Mouse (Mus musculus) MEL (cell line): Measurements from ENCODE around the gene Cttnbp2. TPM values are rescaled to one million over a fixed set of nuclear protein-coding genes. Genes with fewer than 3 reads are reported as not detected.

Experiments
- DNase-seq: peaks from one replicate; pipeline ENCODE4 v3.0.0; 2011; ENCODE audit warnings: low read depth, low spot score
- H3K27ac ChIP-seq: 2 replicates; pipeline ENCODE4 v1.5.1; 2012; ENCODE audit warnings: low read depth, mild to moderate bottlenecking, control low read depth, low read length, moderate library complexity; ENCODE audit not compliant: control insufficient read depth
- H3K27me3 ChIP-seq, 2 experiments: fragments of 150-350 bp in 1 of 2; sonication (generic) in 1 of 2; 2 replicates each; pipeline ENCODE4 v1.6.1; 2012; ENCODE audit warnings: low read length in 2 of 2, mild to moderate bottlenecking in 2 of 2, improper control_type of control experiment in 1 of 2, moderate library complexity in 1 of 2; ENCODE audit not compliant: insufficient read depth in 2 of 2, control insufficient read depth in 1 of 2
- H3K36me3 ChIP-seq, 2 experiments: 2 replicates each; pipeline ENCODE4 v1.6.1; 2012 to 2014; ENCODE audit warnings: low read length in 2 of 2, improper control_type of control experiment in 1 of 2, inconsistent platforms in 1 of 2, mild to moderate bottlenecking in 1 of 2; ENCODE audit not compliant: insufficient read depth in 2 of 2, control insufficient read depth in 1 of 2
- H3K4me1 ChIP-seq, 2 experiments: fragments of 150-350 bp in 1 of 2; sonication (generic) in 1 of 2; 2 replicates each; pipeline ENCODE4 v1.6.1; 2012; ENCODE audit warnings: low read length in 2 of 2, improper control_type of control experiment in 1 of 2, mild to moderate bottlenecking in 1 of 2; ENCODE audit not compliant: insufficient read depth in 2 of 2, control insufficient read depth in 1 of 2
- H3K4me3 ChIP-seq, 2 experiments: fragments of 150-350 bp in 1 of 2; sonication (generic) in 1 of 2; 2 replicates each; pipeline ENCODE4 v1.5.1; 2012; ENCODE audit warnings: low read depth in 2 of 2, low read length in 2 of 2, mild to moderate bottlenecking in 2 of 2, moderate library complexity in 2 of 2, control low read depth in 1 of 2, improper control_type of control experiment in 1 of 2; ENCODE audit not compliant: control insufficient read depth in 1 of 2, insufficient read depth in 1 of 2
- H3K79me2 ChIP-seq: 2 replicates; pipeline ENCODE4 v1.6.1; 2012; ENCODE audit warnings: mild to moderate bottlenecking, low read length, moderate library complexity; ENCODE audit not compliant: control insufficient read depth, poor library complexity, insufficient read depth
- H3K9ac ChIP-seq: 2 replicates; pipeline ENCODE4 v1.6.1; 2012; ENCODE audit warnings: low read depth, mild to moderate bottlenecking, control low read depth, low read length, moderate library complexity; ENCODE audit not compliant: control insufficient read depth, poor library complexity, severe bottlenecking
- H3K9me3 ChIP-seq: fragments of 150-350 bp; sonication (generic); replicated peaks from 2 replicates; pipeline ENCODE4 v1.6.1; 2012; ENCODE audit warnings: mild to moderate bottlenecking, low read length, improper control_type of control experiment, moderate library complexity; ENCODE audit not compliant: insufficient read depth
- CHD1 ChIP-seq: IDR thresholded peaks from 2 replicates; pipeline ENCODE4 v1.6.1; 2012; ENCODE audit warnings: low read depth, mild to moderate bottlenecking, inconsistent platforms, low read length, improper control_type of control experiment
- CHD2 ChIP-seq: IDR thresholded peaks from 2 replicates; pipeline ENCODE4 v1.6.1; 2011; ENCODE audit warnings: low read length, improper control_type of control experiment
- E2F4 ChIP-seq: IDR thresholded peaks from 2 replicates; pipeline ENCODE4 v1.6.1; 2011; ENCODE audit warnings: low read depth, low read length, improper control_type of control experiment, borderline replicate concordance
- ELF1 ChIP-seq: IDR thresholded peaks from 2 replicates; pipeline ENCODE4 v1.6.1; 2014; ENCODE audit warnings: low read depth, mild to moderate bottlenecking, inconsistent platforms, low read length, improper control_type of control experiment, moderate library complexity
- EP300 ChIP-seq, 2 experiments: IDR thresholded peaks; 2 replicates each; pipeline ENCODE4 v1.6.1; 2011; ENCODE audit warnings: improper control_type of control experiment in 2 of 2, low read length in 2 of 2, low read depth in 1 of 2, mild to moderate bottlenecking in 1 of 2
- HCFC1 ChIP-seq: IDR thresholded peaks from 2 replicates; pipeline ENCODE4 v1.6.1; 2012; ENCODE audit warnings: low read depth, mild to moderate bottlenecking, inconsistent platforms, low read length, improper control_type of control experiment, moderate library complexity
- JUND ChIP-seq: IDR thresholded peaks from 2 replicates; pipeline ENCODE4 v1.6.1; 2011; ENCODE audit warnings: low read depth, mild to moderate bottlenecking, improper control_type of control experiment, low read length
- MAZ ChIP-seq: IDR thresholded peaks from 2 replicates; pipeline ENCODE4 v1.6.1; 2012; ENCODE audit warnings: low read depth, mild to moderate bottlenecking, inconsistent platforms, low read length, improper control_type of control experiment
- MEF2A ChIP-seq: IDR thresholded peaks from 2 replicates; pipeline ENCODE4 v1.6.1; 2014; ENCODE audit warnings: low read depth, mild to moderate bottlenecking, inconsistent platforms, low read length, improper control_type of control experiment; ENCODE audit not compliant: poor library complexity, insufficient replicate concordance, severe bottlenecking; ENCODE audit errors: extremely low read depth
- MYB ChIP-seq: IDR thresholded peaks from 2 replicates; pipeline ENCODE4 v1.6.1; 2011; ENCODE audit warnings: mild to moderate bottlenecking, low read depth, low read length, improper control_type of control experiment
- MYC ChIP-seq: IDR thresholded peaks from 2 replicates; pipeline ENCODE4 v1.6.1; 2011; ENCODE audit warnings: low read depth, mild to moderate bottlenecking, low read length, improper control_type of control experiment, moderate library complexity
- NELFE ChIP-seq: IDR thresholded peaks from 2 replicates; pipeline ENCODE4 v1.6.1; 2011; ENCODE audit warnings: low read depth, low read length, improper control_type of control experiment
- POLR2A ChIP-seq, 2 experiments: IDR thresholded peaks; 2 replicates each; pipeline ENCODE4 v1.6.1; 2011 to 2012; ENCODE audit warnings: low read length in 2 of 2, mild to moderate bottlenecking in 2 of 2, control low read depth in 1 of 2, improper control_type of control experiment in 1 of 2, low read depth in 1 of 2, moderate library complexity in 1 of 2; ENCODE audit not compliant: control insufficient read depth in 1 of 2, insufficient read depth in 1 of 2, poor library complexity in 1 of 2
- POLR2AphosphoS2 ChIP-seq: IDR thresholded peaks from 2 replicates; pipeline ENCODE4 v1.6.1; 2011; ENCODE audit warnings: low read length, improper control_type of control experiment
- RAD21 ChIP-seq: IDR thresholded peaks from 2 replicates; pipeline ENCODE4 v1.6.1; 2011; ENCODE audit warnings: mild to moderate bottlenecking, low read depth, low read length, improper control_type of control experiment
- SIN3A ChIP-seq: IDR thresholded peaks from 2 replicates; pipeline ENCODE4 v1.6.1; 2012; ENCODE audit warnings: low read length, improper control_type of control experiment, inconsistent platforms
- TAL1 ChIP-seq: IDR thresholded peaks from 2 replicates; pipeline ENCODE4 v1.6.1; 2012; ENCODE audit warnings: mild to moderate bottlenecking, inconsistent platforms, low read length, moderate library complexity, mixed read lengths
- UBTF ChIP-seq: IDR thresholded peaks from 2 replicates; pipeline ENCODE4 v1.6.1; 2012; ENCODE audit warnings: low read depth, mild to moderate bottlenecking, inconsistent platforms, low read length, improper control_type of control experiment, moderate library complexity, borderline replicate concordance; ENCODE audit not compliant: insufficient read depth
- ZC3H11A ChIP-seq: IDR thresholded peaks from 2 replicates; pipeline ENCODE4 v1.6.1; 2012; ENCODE audit warnings: low read depth, mild to moderate bottlenecking, inconsistent platforms, low read length, improper control_type of control experiment
- ZKSCAN1 ChIP-seq: IDR thresholded peaks from 2 replicates; pipeline ENCODE4 v1.6.1; 2012; ENCODE audit warnings: low read depth, mild to moderate bottlenecking, inconsistent platforms, low read length, improper control_type of control experiment, moderate library complexity
- ZMIZ1 ChIP-seq: IDR thresholded peaks from 2 replicates; pipeline ENCODE4 v1.6.1; 2012; ENCODE audit warnings: low read depth, mild to moderate bottlenecking, inconsistent platforms, low read length, improper control_type of control experiment, moderate library complexity
- polyA plus RNA-seq, 2 experiments: library from polyadenylated mRNA; stranded (reverse) in 1 of 2; unstranded in 1 of 2; fragments of >175 nt in 1 of 2; fragments of >200 nt in 1 of 2; gene quantifications; 2 replicates each; pipeline versions ENCODE4 v1.2.1 to v1.2.4; 2012; ENCODE audit warnings: low replicate concordance in 2 of 2, low read depth in 1 of 2; ENCODE audit not compliant: insufficient read length in 2 of 2, insufficient read depth in 1 of 2, missing spikeins in 1 of 2
- total RNA-seq: library from RNA; depleted of rRNA; stranded (reverse); fragments of 300-350 nt; gene quantifications from 2 replicates; pipeline ENCODE4 v1.2.3, GENCODE M21; 2012

The Cttnbp2 gene
- total and polyA plus RNA-seq, 3 experiments: 0.77 to 1.2 TPM; not detected in 1

- TF ChIP-seq SIN3A (no peak), E2F4 (no peak), MAZ (no peak), ELF1 (no peak), UBTF (no peak), MYC (no peak), POLR2A (IDR thresholded peaks at IDR 0.05; ENCODE audit: control insufficient read depth in 1 of 2, insufficient read depth in 1 of 2, low read depth in 1 of 2, low read length in 2 of 2, poor library complexity in 1 of 2) (no peak), ZKSCAN1 (no peak), JUND (no peak), HCFC1 (no peak), RAD21 (no peak), TAL1 (no peak), ZC3H11A (no peak), NELFE (no peak), CHD1 (no peak), MYB (no peak), POLR2AphosphoS2 (no peak), MEF2A (no peak), EP300 (IDR thresholded peaks at IDR 0.05; ENCODE audit: low read depth in 1 of 2, low read length in 2 of 2) (no peak), ZMIZ1 (no peak)
- no peak overlapping the region for H3K27ac ChIP-seq
- no peak overlapping the region for H3K9ac ChIP-seq
- DNase-seq: no peak
- peaks cover 0 to 3% of the 10 kb centered on the region in 2 experiments; a peak in 2 of 4 replicates for H3K4me1 ChIP-seq
- H3K79me2 ChIP-seq: no peaks in the 10 kb centered on the region
- H3K4me3 ChIP-seq: no peak overlapping the region
- peaks cover 0 to 3% of the 10 kb centered on the region in 2 experiments; a peak in 2 of 4 replicates for H3K36me3 ChIP-seq
- H3K9me3 ChIP-seq: no peaks in the 10 kb centered on the region
- no peaks in the 10 kb centered on the region for H3K27me3 ChIP-seq
Observed at GRCm38 (mm10) chr6:18423112-18423511, 91.5 kb downstream of the Cttnbp2 start.

- H3K4me1 ChIP-seq: peaks cover 2 to 9% of the 10 kb centered on the region in 2 experiments; a peak in 3 of 4 replicates
- no peaks in the 10 kb centered on the region for H3K9me3 ChIP-seq
- peaks cover 0 to 15% of the 10 kb centered on the region in 2 experiments; a peak in 2 of 4 replicates for H3K36me3 ChIP-seq
- H3K4me3 ChIP-seq: no peak overlapping the region
- H3K27me3 ChIP-seq: no peaks in the 10 kb centered on the region
- H3K79me2 ChIP-seq: no peaks in the 10 kb centered on the region
- H3K9ac ChIP-seq: no peak overlapping the region
- H3K27ac ChIP-seq: no peak overlapping the region
- no peak for TF ChIP-seq CHD1
- no peak for TF ChIP-seq MYC
- TF ChIP-seq TAL1: no peak
- TF ChIP-seq CHD2: no peak
- peak; percentile 53 for DNase-seq
Observed at GRCm38 (mm10) chr6:18421561-18421960, 93.1 kb downstream of the Cttnbp2 start.
